Mouse (Mus musculus) retina, postnatal 7 days (tissue): ENCODE data around the gene Ralgps1.
"Not testable (repeated sequence)": the region's sequence is repeated elsewhere in the genome, so short reads cannot be mapped to it uniquely, and the experiment has no call there.

Source experiments
- DNase-seq: peaks from one replicate; pipeline ENCODE4 v3.0.0-alpha.2; 2012; ENCODE audit warnings: low read depth, low spot score

The Ralgps1 gene

DNA sequence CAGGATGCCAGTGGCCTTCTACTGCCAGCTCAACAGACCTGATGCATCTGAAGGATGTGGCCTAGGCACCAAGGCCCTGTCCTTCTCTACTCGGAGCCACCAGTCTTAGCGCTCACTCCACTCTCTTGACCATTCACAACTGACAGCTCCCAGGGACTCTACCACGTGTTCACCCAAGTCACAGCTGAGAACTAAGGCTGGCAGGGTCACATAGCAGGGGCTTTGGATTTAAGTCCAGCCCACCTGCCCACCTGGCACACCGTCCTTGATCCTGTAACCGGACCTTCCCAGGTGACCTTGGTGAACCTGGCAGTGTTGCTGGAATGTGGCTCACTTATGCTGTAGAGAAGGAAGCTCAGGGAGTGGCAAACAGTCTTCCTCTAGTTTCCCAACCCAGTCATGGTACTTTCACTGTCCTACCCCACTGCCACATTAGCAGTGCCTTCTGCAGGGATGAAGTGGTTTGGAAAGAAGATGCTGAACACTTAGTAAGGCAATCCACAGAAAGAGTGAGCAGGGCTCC is 156.0 kb downstream of the Ralgps1 start:
- DNase-seq: no peak

GRCm38 (mm10) chr2:33211263-33211662 is 160.0 kb downstream of the Ralgps1 start:
- not testable (repeated sequence) for DNase-seq

DNA sequence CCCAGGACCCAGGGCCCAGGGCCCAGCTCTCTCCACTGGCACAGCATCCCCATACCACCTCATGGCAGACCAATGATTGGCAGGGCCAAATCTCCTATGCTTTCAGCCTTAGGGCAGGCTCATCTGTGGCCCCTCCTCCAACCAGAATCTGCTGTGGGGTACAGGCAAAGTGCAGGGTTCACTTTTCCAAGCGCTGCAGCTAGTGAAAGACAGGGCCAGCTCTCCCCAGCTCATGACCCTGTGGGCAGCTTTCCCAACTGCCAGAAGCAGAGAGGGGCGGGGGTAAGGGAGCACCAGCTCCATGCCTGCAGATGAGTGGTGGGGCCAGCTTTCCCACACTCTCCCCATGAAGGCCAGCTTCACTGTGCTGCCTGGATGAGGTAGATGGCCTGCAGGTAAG is 160.4 kb downstream of the Ralgps1 start:
- no peak for DNase-seq

- no peak for DNase-seq
Measured at GRCm38 (mm10) chr2:33208134-33208533, 163.2 kb downstream of the Ralgps1 start.

- no peak for DNase-seq
Measured at GRCm38 (mm10) chr2:33207069-33207468, 164.2 kb downstream of the Ralgps1 start.

GRCm38 (mm10) chr2:33205939-33206525 is 165.3 kb downstream of the Ralgps1 start:
- DNase-seq: no peak

DNA sequence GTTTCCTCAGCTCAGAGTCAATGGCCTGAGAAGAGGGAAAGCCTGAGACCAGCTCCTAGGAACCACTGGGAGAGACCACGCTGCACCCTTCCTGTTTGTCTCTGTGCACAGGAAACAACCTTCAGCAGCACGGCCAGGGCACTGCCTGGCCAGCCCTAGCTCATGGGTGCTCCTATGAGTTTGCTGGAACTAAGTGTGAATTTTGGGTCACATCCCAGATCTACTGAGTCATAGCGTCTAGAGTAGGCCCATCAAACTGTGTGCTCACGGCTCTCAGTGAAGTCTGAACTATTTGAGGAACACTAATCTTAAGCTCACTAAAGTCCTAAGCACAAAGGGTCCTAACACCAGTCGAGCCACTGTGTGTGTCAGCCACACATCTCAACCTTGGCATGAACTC is 166.3 kb downstream of the Ralgps1 start:
- no peak for DNase-seq

DNA sequence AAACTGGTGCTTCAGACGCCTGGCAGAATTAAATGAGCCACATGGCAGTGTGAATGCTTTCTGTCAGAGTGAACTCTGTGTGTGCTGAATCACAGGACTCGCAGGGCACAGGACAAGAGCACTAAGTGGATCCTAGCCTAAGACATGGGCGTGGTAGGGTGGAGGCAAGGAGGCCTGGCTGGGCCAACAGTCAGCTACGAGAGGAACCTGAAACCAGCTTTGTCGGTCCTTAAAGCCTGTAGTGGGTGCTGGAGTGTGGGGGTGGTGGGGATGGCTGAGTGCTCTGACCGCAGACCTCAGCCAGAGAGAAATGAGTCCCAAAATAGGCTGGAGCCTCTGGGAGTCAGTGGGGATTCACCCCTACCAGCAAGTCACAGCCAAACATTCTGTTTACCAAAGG is 168.0 kb downstream of the Ralgps1 start:
- no peak for DNase-seq

GRCm38 (mm10) chr2:33200368-33201068 is 170.8 kb downstream of the Ralgps1 start:
- no peak for DNase-seq

GRCm38 (mm10) chr2:33189976-33190375 is 181.3 kb downstream of the Ralgps1 start:
- DNase-seq: no peak

GRCm38 (mm10) chr2:33188925-33189670 is 182.2 kb downstream of the Ralgps1 start:
- no peak for DNase-seq

DNA sequence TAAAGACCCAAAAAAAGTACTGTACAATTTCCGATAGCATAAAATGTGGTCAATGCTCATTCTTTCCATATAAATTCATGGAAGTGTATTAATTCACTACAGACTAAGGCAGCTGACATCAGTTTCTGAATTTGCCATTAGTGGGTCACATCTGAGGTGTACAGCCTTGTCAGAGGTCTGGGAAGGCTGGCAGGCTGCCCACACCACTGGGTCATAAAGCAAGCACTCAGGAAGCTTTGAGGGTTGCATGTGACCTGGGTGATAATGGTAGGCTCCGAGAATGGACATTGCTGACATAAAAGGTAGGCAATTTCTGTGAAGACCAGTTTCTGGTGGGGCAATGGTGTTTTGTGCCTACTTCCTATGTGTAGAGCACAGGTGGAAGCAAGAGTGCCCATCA is 183.4 kb downstream of the Ralgps1 start:
- DNase-seq: no peak

DNA sequence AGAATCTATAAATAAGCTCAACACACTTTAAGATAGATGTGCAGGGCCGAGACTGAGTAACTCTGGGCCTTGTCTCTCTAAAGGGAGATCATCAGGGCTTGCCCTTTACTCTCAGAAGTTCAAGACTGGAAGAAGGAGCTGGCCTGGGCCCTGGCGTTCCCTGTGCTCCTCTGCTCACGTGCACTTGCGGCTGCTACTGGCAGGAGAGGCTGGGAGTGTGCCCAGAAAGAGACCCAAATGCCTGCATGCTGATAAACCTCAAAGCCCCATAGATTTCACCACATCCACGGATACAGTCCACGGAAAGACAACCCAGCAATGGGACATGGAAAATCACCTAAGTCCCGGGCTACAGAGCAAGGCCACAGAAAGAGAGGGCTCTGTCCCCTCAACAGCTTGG is 184.8 kb downstream of the Ralgps1 start:
- DNase-seq: no peak

DNA sequence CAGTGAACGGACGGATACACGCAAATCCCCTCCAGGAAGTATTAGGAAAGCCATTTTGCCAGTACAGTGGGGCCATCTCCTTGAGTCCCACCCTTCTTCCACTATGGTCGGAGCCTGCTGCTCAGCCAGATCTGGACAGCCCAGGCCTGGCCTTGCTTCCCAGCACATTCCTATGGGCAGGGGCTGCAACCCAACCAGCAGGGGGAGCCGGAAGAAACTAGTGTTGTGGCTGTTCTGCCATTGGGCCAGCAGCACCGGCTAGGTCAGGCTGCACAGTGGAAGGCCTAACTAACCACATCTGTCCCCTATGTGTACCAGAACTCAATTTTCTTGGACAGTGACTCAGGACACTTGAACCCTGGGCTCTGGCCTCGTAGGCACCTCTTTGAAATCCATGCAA is 186.0 kb downstream of the Ralgps1 start:
- no peak for DNase-seq

GRCm38 (mm10) chr2:33184641-33185040 is 186.6 kb downstream of the Ralgps1 start:
- DNase-seq: no peak

- no peak for DNase-seq
Measured at GRCm38 (mm10) chr2:33183321-33183720, 188.0 kb downstream of the Ralgps1 start.

- no peak for DNase-seq
Measured at GRCm38 (mm10) chr2:33179930-33180630, 191.2 kb downstream of the Ralgps1 start.

DNA sequence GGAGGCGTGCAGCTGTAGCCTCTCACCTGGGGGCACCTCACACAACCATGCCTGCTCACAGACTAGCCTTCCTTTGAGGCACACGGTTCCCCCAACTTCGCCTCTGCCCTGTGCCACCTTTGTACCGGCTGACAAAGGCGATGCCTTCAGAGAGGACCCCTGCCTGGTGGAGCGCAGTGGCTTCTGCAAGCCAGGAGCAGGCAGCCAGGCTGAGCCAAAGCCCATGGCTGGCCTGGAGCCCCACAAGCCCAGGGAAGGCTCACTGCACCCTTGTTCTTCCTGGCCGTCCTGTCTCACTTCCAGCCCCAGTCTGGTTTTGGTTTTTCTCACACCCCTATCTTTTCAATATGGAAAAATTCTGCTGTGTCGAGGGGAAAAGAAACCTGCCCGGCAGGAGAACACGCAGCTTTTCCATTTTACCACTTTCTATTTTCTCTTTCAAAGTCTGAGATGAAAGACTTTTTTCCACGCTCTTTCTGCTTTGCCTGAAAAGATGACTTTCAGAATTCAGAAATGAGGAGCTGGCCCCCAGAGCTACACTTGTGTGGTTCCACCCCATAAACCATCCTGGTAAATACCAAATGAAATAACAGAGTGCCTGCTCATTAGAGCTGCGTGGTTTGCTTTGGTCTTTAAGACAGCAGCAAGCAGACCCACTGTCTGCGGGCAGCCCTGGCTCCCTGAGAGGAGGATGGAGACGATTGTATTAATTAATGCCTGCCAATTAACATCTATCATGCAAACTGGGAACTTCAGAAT is 191.9 kb downstream of the Ralgps1 start:
- DNase-seq: no peak

DNA sequence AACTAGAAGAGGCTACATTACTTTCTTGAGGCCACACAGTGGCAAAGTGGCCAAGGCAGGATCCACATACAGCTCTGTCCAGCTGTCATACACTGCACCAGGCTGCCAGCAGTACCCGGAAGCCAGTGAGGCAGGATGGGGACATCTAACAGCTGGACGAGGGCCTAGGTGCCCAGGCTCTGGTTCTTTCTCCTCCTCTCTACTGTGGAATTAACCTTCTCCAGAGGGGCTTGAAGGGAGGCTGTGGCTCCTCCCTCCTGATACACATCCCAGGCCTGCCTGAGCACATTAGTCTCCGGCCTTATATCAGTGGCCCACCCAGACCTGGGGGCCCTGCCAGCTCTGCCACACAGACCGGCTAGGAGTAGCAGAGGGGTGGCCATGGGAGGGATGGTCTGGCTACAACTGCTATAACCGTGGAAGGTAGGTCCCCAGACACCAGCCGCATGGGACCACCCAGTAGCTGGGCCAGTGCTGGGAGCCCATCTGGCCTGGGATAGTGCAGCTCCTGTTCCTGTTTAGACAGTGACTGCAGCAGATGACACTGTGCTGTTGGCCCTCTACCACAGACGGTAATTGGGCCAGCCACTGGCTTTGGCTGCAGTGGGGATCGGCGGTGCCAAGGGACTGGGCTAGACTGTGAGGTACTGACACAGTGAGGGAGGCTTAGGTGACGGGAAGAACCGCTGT is 192.9 kb downstream of the Ralgps1 start:
- no peak for DNase-seq

- no peak for DNase-seq
Measured at GRCm38 (mm10) chr2:33177443-33178242, 193.6 kb downstream of the Ralgps1 start.
